Comparison of ENCODE assay signal across 15 mouse cellular contexts in genomic region chr1:132436320-132436958, GRCm38 (mm10). TPM values are rescaled to one million over a fixed set of nuclear protein-coding genes. Genes with fewer than 3 reads are reported as not detected.
DNase-seq lines count a peak whose midpoint lies in the region; ATAC-seq and TF ChIP-seq lines count a peak whose summit lies in the region.
"Had no signal": no experiment of that assay in that cellular context is flagged by ENCODE, and none has a peak within 500 bp of the region (broad histone marks: within the 10 kb centered on the region; RNA-seq: fewer than 3 reads in every experiment).

No protein-coding gene starts in this region.

- no peak for DNase-seq in layer of hippocampus, adult 2 months (ENCODE audit: low spot score in 2 of 2)
- DNase-seq in layer of hippocampus, postnatal 14 days (ENCODE audit: low spot score in 2 of 2) = no peak
- peak; percentile 69 for DNase-seq in gastrocnemius, adult 2 months
- DNase-seq in ovary, postnatal 14 days (ENCODE audit: low spot score) = no peak
- DNase-seq in urinary bladder, adult 18-20 months (ENCODE audit: low spot score in 2 of 2) = no peak
- DNase-seq: adrenal gland, adult 2 months; cerebellum, adult 11 months; embryo, embryonic 11 days; lung, embryonic 14.5 days; midbrain, embryonic 14.5 days had no signal

- H3K36me3 ChIP-seq in forebrain, embryonic 15.5 days = peaks cover 20% of the 10 kb centered on the region
- H3K36me3 ChIP-seq in forebrain, embryonic 16.5 days (ENCODE audit: control insufficient read depth, insufficient read depth) = peaks cover 10% of the 10 kb centered on the region; the same call in 1 of the 2 replicates

- TF ChIP-seq CTCF in layer of hippocampus, adult 2 months (conservative IDR thresholded peaks at IDR 0.05) = no peak
- TF ChIP-seq CTCF in gastrocnemius, adult 2 months (IDR thresholded peaks at IDR 0.05) = no peak

- 73% methylated on average over 4 of the region's 4 CpGs for WGBS in forebrain, embryonic 15.5 days
- 67% methylated on average over 4 of the region's 4 CpGs for WGBS in forebrain, embryonic 16.5 days

- peaks cover 18% of the 10 kb centered on the region for H3K4me1 ChIP-seq in forebrain, embryonic 15.5 days
- peaks cover 17% of the 10 kb centered on the region for H3K4me1 ChIP-seq in forebrain, embryonic 16.5 days (replicated peaks; ENCODE audit: control insufficient read depth, insufficient read depth, low read length)

- H3K27me3 ChIP-seq in forebrain, embryonic 15.5 days = no peaks in the 10 kb centered on the region
- H3K27me3 ChIP-seq in forebrain, embryonic 16.5 days (replicated peaks; ENCODE audit: control insufficient read depth, insufficient read depth, low read length) = no peaks in the 10 kb centered on the region
- H3K27me3 ChIP-seq: forebrain, embryonic 12.5 days; limb, embryonic 12.5 days had no signal

- H3K9me3 ChIP-seq in forebrain, embryonic 15.5 days = no peaks in the 10 kb centered on the region; the same call in 1 of the 2 replicates
- H3K9me3 ChIP-seq in forebrain, embryonic 16.5 days (ENCODE audit: control insufficient read depth, low read length) = no peaks in the 10 kb centered on the region

- 0 out of 2 replicates have a peak overlapping the region, but pooled peaks have one; percentile 11 for H3K27ac ChIP-seq in forebrain, embryonic 15.5 days (replicated peaks)
- no peak overlapping the region for H3K27ac ChIP-seq in forebrain, embryonic 16.5 days (ENCODE audit: low read length)
- peak overlapping the region; percentile 73 for H3K27ac ChIP-seq in layer of hippocampus, adult 2 months
- H3K27ac ChIP-seq in gastrocnemius, adult 2 months = peak overlapping the region; percentile 74
- H3K27ac ChIP-seq: forebrain, embryonic 12.5 days had no signal

- no peak overlapping the region for H3K9ac ChIP-seq in forebrain, embryonic 15.5 days (replicated peaks)
- H3K9ac ChIP-seq in forebrain, embryonic 16.5 days (replicated peaks; ENCODE audit: low read depth, low read length) = no peak overlapping the region
- H3K9ac ChIP-seq: forebrain, embryonic 12.5 days; limb, embryonic 12.5 days; lung, embryonic 14.5 days had no signal

- ATAC-seq in forebrain, embryonic 15.5 days (replicated peaks) = no peak
- no peak for ATAC-seq in forebrain, embryonic 16.5 days
- peak; percentile 65 for ATAC-seq in inflammation-experienced regulatory T-cells, adult 6 months

- intact Hi-C loops in gastrocnemius, adult 2 months (cut with DNase I) = loop anchor here (5.0 kb wide), 1 partner anchor 41 kb away; the partner anchor contains the start of gene Rbbp5

- H3K4me2 ChIP-seq in forebrain, embryonic 15.5 days (replicated peaks) = no peak overlapping the region
- no peak overlapping the region for H3K4me2 ChIP-seq in forebrain, embryonic 16.5 days (ENCODE audit: low read length)
- H3K4me2 ChIP-seq: forebrain, embryonic 12.5 days; limb, embryonic 12.5 days; lung, embryonic 14.5 days had no signal

- H3K4me3 ChIP-seq in forebrain, embryonic 15.5 days = no peak overlapping the region
- H3K4me3 ChIP-seq in forebrain, embryonic 16.5 days (replicated peaks; ENCODE audit: low read length) = no peak overlapping the region
- H3K4me3 ChIP-seq in layer of hippocampus, adult 2 months = no peak overlapping the region
- H3K4me3 ChIP-seq in gastrocnemius, adult 2 months = peak overlapping the region; percentile 28
- H3K4me3 ChIP-seq: forebrain, embryonic 12.5 days; limb, embryonic 12.5 days had no signal

RNA-seq across cellular contexts. Expression of gene Dstyk, which starts 19.1 kb away (rescaled TPM):
- 11.3 and 13.2 TPM in 2 replicates for polyA plus RNA-seq in forebrain, embryonic 15.5 days (2015; fragmentation: Nextera tagmentation; extraction: Ambion mirVana)
- 12.3 and 13.1 TPM in 2 replicates for polyA plus RNA-seq in forebrain, embryonic 16.5 days (2015; fragmentation: Nextera tagmentation; extraction: Ambion mirVana)
- total RNA-seq in layer of hippocampus, adult 2 months (2021) = 10 to 100 TPM; 49.0 to 50.2 TPM
- 10 to 100 TPM; 35.5 to 38.0 TPM for total RNA-seq in layer of hippocampus, postnatal 14 days (2021)
- total RNA-seq in gastrocnemius, adult 2 months (2021) = 10 to 100 TPM in 1 of 2 experiments, 1 to 10 TPM in 1; 9.7 to 11.1 TPM
- polyA plus RNA-seq in inflammation-experienced regulatory T-cells, adult 6 months (2017; shearing (Covaris generic)) = 1 to 10 TPM; 1.7 to 9.0 (median 5.9) TPM

RNA-seq across cellular contexts. Expression of gene Rbbp5, which starts 40.7 kb away (rescaled TPM):
- polyA plus RNA-seq in forebrain, embryonic 15.5 days (2015; fragmentation: Nextera tagmentation; extraction: Ambion mirVana) = 54.9 and 55.5 TPM in 2 replicates
- polyA plus RNA-seq in forebrain, embryonic 16.5 days (2015; fragmentation: Nextera tagmentation; extraction: Ambion mirVana) = 55.4 and 59.0 TPM in 2 replicates
- total RNA-seq in layer of hippocampus, adult 2 months (2021) = 10 to 100 TPM; 64.0 to 71.1 TPM
- total RNA-seq in layer of hippocampus, postnatal 14 days (2021) = 10 to 100 TPM; 39.2 to 45.2 TPM
- total RNA-seq in gastrocnemius, adult 2 months (2021) = 10 to 100 TPM; 18.4 to 23.5 TPM
- polyA plus RNA-seq in inflammation-experienced regulatory T-cells, adult 6 months (2017; shearing (Covaris generic)) = 10 to 100 TPM; 29.5 to 33.6 (median 31.0) TPM

RNA-seq across cellular contexts. Expression of gene Tmcc2, which starts 45.4 kb away (rescaled TPM):
- polyA plus RNA-seq in forebrain, embryonic 15.5 days (2015; fragmentation: Nextera tagmentation; extraction: Ambion mirVana) = 33.1 and 33.3 TPM in 2 replicates
- 30.4 and 34.9 TPM in 2 replicates for polyA plus RNA-seq in forebrain, embryonic 16.5 days (2015; fragmentation: Nextera tagmentation; extraction: Ambion mirVana)
- 100 to 1,000 TPM; 242 to 256 TPM for total RNA-seq in layer of hippocampus, adult 2 months (2021)
- total RNA-seq in layer of hippocampus, postnatal 14 days (2021) = 100 to 1,000 TPM; 191 to 192 TPM
- 10 to 100 TPM; 29.4 to 40.8 TPM for total RNA-seq in gastrocnemius, adult 2 months (2021)
- polyA plus RNA-seq in inflammation-experienced regulatory T-cells, adult 6 months (2017; shearing (Covaris generic)) = 1 to 10 TPM in 2 of 3 experiments, under 1 TPM in 1; 0.39 to 1.2 (median 1.2) TPM

Comparison
In these comparisons a context has a peak if more than half of its experiments do, and no peak if none do; other contexts are left out.
1. RNA of gene Tmcc2, which starts 45.4 kb away (total RNA-seq): 242 to 256 TPM in layer of hippocampus, adult 2 months and 191 to 192 TPM in layer of hippocampus, postnatal 14 days; 29.4 to 40.8 TPM in gastrocnemius, adult 2 months; every median in the first group is over 4 times any median in the second.